Mouse (Mus musculus): Measurements from ENCODE around the gene Mrps11. TPM values are rescaled to one million over a fixed set of nuclear protein-coding genes. Genes with fewer than 3 reads are reported as not detected.

Mrps11 gene
- polyA plus RNA-seq, 1 experiment from 2014 or later = 65.6 TPM

- no peaks in the 10 kb centered on the region for H3K4me1 ChIP-seq (ENCODE audit: control insufficient read depth, insufficient read depth, low read length)
- no peak overlapping the region for H3K4me2 ChIP-seq (ENCODE audit: low read depth, low read length)
- no peak overlapping the region for H3K9ac ChIP-seq (ENCODE audit: low read length)
- no peak for ATAC-seq (ENCODE audit: insufficient read depth, low FRiP score)
- H3K27ac ChIP-seq (ENCODE audit: low read length) = no peak overlapping the region
- no peaks in the 10 kb centered on the region for H3K27me3 ChIP-seq (ENCODE audit: control insufficient read depth, insufficient read depth, low read length)
- H3K4me3 ChIP-seq (replicated peaks; ENCODE audit: low read length) = no peak overlapping the region
- H3K9me3 ChIP-seq (replicated peaks; ENCODE audit: control insufficient read depth, low read length) = no peaks in the 10 kb centered on the region
- WGBS = 87% methylated on average over 3 of the region's 3 CpGs
- H3K36me3 ChIP-seq (ENCODE audit: control insufficient read depth, insufficient read depth, low read length) = no peaks in the 10 kb centered on the region
Measured at GRCm38 (mm10) chr7:78763801-78764200, 19.1 kb upstream of the Mrps11 start.

GRCm38 (mm10) chr7:78765215-78765631 lies 17.7 kb upstream of the Mrps11 start:
- H3K27ac ChIP-seq (ENCODE audit: low read length) = no peak overlapping the region
- H3K4me1 ChIP-seq (ENCODE audit: control insufficient read depth, insufficient read depth, low read length) = no peaks in the 10 kb centered on the region
- H3K9ac ChIP-seq (ENCODE audit: low read length) = no peak overlapping the region
- no peaks in the 10 kb centered on the region for H3K9me3 ChIP-seq (replicated peaks; ENCODE audit: control insufficient read depth, low read length)
- H3K36me3 ChIP-seq (ENCODE audit: control insufficient read depth, insufficient read depth, low read length) = no peaks in the 10 kb centered on the region
- no peaks in the 10 kb centered on the region for H3K27me3 ChIP-seq (ENCODE audit: control insufficient read depth, insufficient read depth, low read length)
- WGBS = 65% methylated on average over 5 of the region's 5 CpGs
- ATAC-seq (ENCODE audit: insufficient read depth, low FRiP score) = no peak
- no peak overlapping the region for H3K4me3 ChIP-seq (replicated peaks; ENCODE audit: low read length)
- H3K4me2 ChIP-seq (ENCODE audit: low read depth, low read length) = no peak overlapping the region

- H3K27me3 ChIP-seq (ENCODE audit: control insufficient read depth, insufficient read depth, low read length) = no peaks in the 10 kb centered on the region
- no peak overlapping the region for H3K9ac ChIP-seq (ENCODE audit: low read length)
- peak; percentile 30; the same call in 1 of the 2 replicates for ATAC-seq (ENCODE audit: insufficient read depth, low FRiP score)
- WGBS = 22% methylated on average over 18 of the region's 18 CpGs
- H3K4me1 ChIP-seq (ENCODE audit: control insufficient read depth, insufficient read depth, low read length) = no peaks in the 10 kb centered on the region
- H3K36me3 ChIP-seq (ENCODE audit: control insufficient read depth, insufficient read depth, low read length) = no peaks in the 10 kb centered on the region
- H3K4me2 ChIP-seq (ENCODE audit: low read depth, low read length) = no peak overlapping the region
- H3K4me3 ChIP-seq (replicated peaks; ENCODE audit: low read length) = no peak overlapping the region
- no peaks in the 10 kb centered on the region for H3K9me3 ChIP-seq (replicated peaks; ENCODE audit: control insufficient read depth, low read length)
- H3K27ac ChIP-seq (ENCODE audit: low read length) = no peak overlapping the region
Measured at GRCm38 (mm10) chr7:78766019-78766683, 16.8 kb upstream of the Mrps11 start.

- Histone ChIP-seq H3K36me3 (ENCODE audit: control insufficient read depth, insufficient read depth, low read length) (no peaks in the 10 kb centered on the region), H3K4me2 (ENCODE audit: low read depth, low read length) (no peak overlapping the region), H3K9me3 (replicated peaks; ENCODE audit: control insufficient read depth, low read length) (no peaks in the 10 kb centered on the region), H3K27ac (ENCODE audit: low read length) (no peak overlapping the region), H3K4me1 (ENCODE audit: control insufficient read depth, insufficient read depth, low read length) (no peaks in the 10 kb centered on the region), H3K4me3 (replicated peaks; ENCODE audit: low read length) (no peak overlapping the region), H3K9ac (ENCODE audit: low read length) (no peak overlapping the region), H3K27me3 (ENCODE audit: control insufficient read depth, insufficient read depth, low read length) (no peaks in the 10 kb centered on the region)
- ATAC-seq (ENCODE audit: insufficient read depth, low FRiP score) = no peak
- 91% methylated on average over 12 of the region's 12 CpGs for WGBS
Measured at GRCm38 (mm10) chr7:78767929-78768531, 14.9 kb upstream of the Mrps11 start.

- peak; percentile 69; the same call in 1 of the 2 replicates for ATAC-seq (ENCODE audit: insufficient read depth, low FRiP score)
- Histone ChIP-seq H3K4me1 (ENCODE audit: control insufficient read depth, insufficient read depth, low read length) (no peaks in the 10 kb centered on the region), H3K9ac (ENCODE audit: low read length) (no peak overlapping the region), H3K27me3 (ENCODE audit: control insufficient read depth, insufficient read depth, low read length) (no peaks in the 10 kb centered on the region), H3K27ac (ENCODE audit: low read length) (peak overlapping the region; percentile 39; the same call in 1 of the 2 replicates), H3K4me2 (ENCODE audit: low read depth, low read length) (no peak overlapping the region), H3K4me3 (replicated peaks; ENCODE audit: low read length) (no peak overlapping the region), H3K36me3 (ENCODE audit: control insufficient read depth, insufficient read depth, low read length) (0 out of 2 replicates have a peak, but pooled peaks cover 6% of the 10 kb centered on the region), H3K9me3 (replicated peaks; ENCODE audit: control insufficient read depth, low read length) (no peaks in the 10 kb centered on the region)
- 22% methylated on average over 7 of the region's 7 CpGs for WGBS
Measured at GRCm38 (mm10) chr7:78769075-78769652, 13.8 kb upstream of the Mrps11 start.

- no peaks in the 10 kb centered on the region for H3K4me1 ChIP-seq (ENCODE audit: control insufficient read depth, insufficient read depth, low read length)
- WGBS = 85% methylated on average over 5 of the region's 5 CpGs
- H3K27ac ChIP-seq (ENCODE audit: low read length) = no peak overlapping the region
- no peak for ATAC-seq (ENCODE audit: insufficient read depth, low FRiP score)
- H3K4me2 ChIP-seq (ENCODE audit: low read depth, low read length) = no peak overlapping the region
- H3K4me3 ChIP-seq (replicated peaks; ENCODE audit: low read length) = no peak overlapping the region
- H3K27me3 ChIP-seq (ENCODE audit: control insufficient read depth, insufficient read depth, low read length) = no peaks in the 10 kb centered on the region
- H3K9ac ChIP-seq (ENCODE audit: low read length) = no peak overlapping the region
- H3K36me3 ChIP-seq (ENCODE audit: control insufficient read depth, insufficient read depth, low read length) = peaks cover 15% of the 10 kb centered on the region; the same call in 1 of the 2 replicates
- H3K9me3 ChIP-seq (replicated peaks; ENCODE audit: control insufficient read depth, low read length) = no peaks in the 10 kb centered on the region
Measured at GRCm38 (mm10) chr7:78770936-78771335, 12.0 kb upstream of the Mrps11 start.

GRCm38 (mm10) chr7:78778741-78779140 lies 4.2 kb upstream of the Mrps11 start:
- ATAC-seq (ENCODE audit: insufficient read depth, low FRiP score) = no peak
- Histone ChIP-seq H3K27ac (ENCODE audit: low read length) (no peak overlapping the region), H3K9ac (ENCODE audit: low read length) (no peak overlapping the region), H3K4me2 (ENCODE audit: low read depth, low read length) (no peak overlapping the region), H3K4me3 (replicated peaks; ENCODE audit: low read length) (no peak overlapping the region), H3K4me1 (ENCODE audit: control insufficient read depth, insufficient read depth, low read length) (peaks cover 6% of the 10 kb centered on the region), H3K27me3 (ENCODE audit: control insufficient read depth, insufficient read depth, low read length) (no peaks in the 10 kb centered on the region), H3K9me3 (replicated peaks; ENCODE audit: control insufficient read depth, low read length) (no peaks in the 10 kb centered on the region), H3K36me3 (ENCODE audit: control insufficient read depth, insufficient read depth, low read length) (peaks cover 12% of the 10 kb centered on the region)
- 86% methylated on average over 5 of the region's 5 CpGs for WGBS

- H3K4me3 ChIP-seq (replicated peaks; ENCODE audit: low read length) = no peak overlapping the region
- no peak overlapping the region for H3K4me2 ChIP-seq (ENCODE audit: low read depth, low read length)
- H3K9me3 ChIP-seq (replicated peaks; ENCODE audit: control insufficient read depth, low read length) = no peaks in the 10 kb centered on the region
- peaks cover 5% of the 10 kb centered on the region for H3K36me3 ChIP-seq (ENCODE audit: control insufficient read depth, insufficient read depth, low read length)
- no peak overlapping the region for H3K27ac ChIP-seq (ENCODE audit: low read length)
- H3K9ac ChIP-seq (ENCODE audit: low read length) = no peak overlapping the region
- ATAC-seq (ENCODE audit: insufficient read depth, low FRiP score) = no peak
- 76% methylated on average over 5 of the region's 5 CpGs for WGBS
- H3K27me3 ChIP-seq (ENCODE audit: control insufficient read depth, insufficient read depth, low read length) = no peaks in the 10 kb centered on the region
- H3K4me1 ChIP-seq (ENCODE audit: control insufficient read depth, insufficient read depth, low read length) = peaks cover 8% of the 10 kb centered on the region
Measured at GRCm38 (mm10) chr7:78785906-78786305, 3.0 kb downstream of the Mrps11 start.

GRCm38 (mm10) chr7:78787793-78788380 lies 5.0 kb downstream of the Mrps11 start:
- no peak overlapping the region for H3K4me2 ChIP-seq (ENCODE audit: low read depth, low read length)
- 0 out of 2 replicates have a peak, but pooled peaks cover 3% of the 10 kb centered on the region for H3K4me1 ChIP-seq (ENCODE audit: control insufficient read depth, insufficient read depth, low read length)
- no peaks in the 10 kb centered on the region for H3K9me3 ChIP-seq (replicated peaks; ENCODE audit: control insufficient read depth, low read length)
- ATAC-seq (ENCODE audit: insufficient read depth, low FRiP score) = no peak
- no peak overlapping the region for H3K4me3 ChIP-seq (replicated peaks; ENCODE audit: low read length)
- whole genome bisulfite sequencing = 87% methylated on average over 12 of the region's 12 CpGs
- no peak overlapping the region for H3K27ac ChIP-seq (ENCODE audit: low read length)
- no peak overlapping the region for H3K9ac ChIP-seq (ENCODE audit: low read length)
- H3K27me3 ChIP-seq (ENCODE audit: control insufficient read depth, insufficient read depth, low read length) = no peaks in the 10 kb centered on the region
- peaks cover 9% of the 10 kb centered on the region for H3K36me3 ChIP-seq (ENCODE audit: control insufficient read depth, insufficient read depth, low read length)

Data from stomach, embryonic 16.5 days (tissue).